Mouse (Mus musculus) CH12.LX (cell line): Measurements from ENCODE around the gene Neurod2. TPM values are rescaled to one million over a fixed set of nuclear protein-coding genes. Genes with fewer than 3 reads are reported as not detected.

Source experiments
- DNase-seq: peaks from one replicate; pipeline ENCODE4 v3.0.0-alpha.2; 2013; ENCODE audit errors: extremely low read depth
- H3K27ac ChIP-seq: 2 replicates; pipeline ENCODE4 v1.5.1; 2012; ENCODE audit warnings: low read depth, mild to moderate bottlenecking, control low read depth, moderate library complexity; ENCODE audit not compliant: insufficient read depth
- H3K27me3 ChIP-seq: replicated peaks from 2 replicates; pipeline ENCODE3; 2012; ENCODE audit warnings: inconsistent platforms
- H3K36me3 ChIP-seq, 2 experiments: replicated peaks in 1 of 2; 2 replicates each; pipeline versions ENCODE3 to v1.6.1; 2012; ENCODE audit warnings: inconsistent platforms in 1 of 2, low read length in 1 of 2, mild to moderate bottlenecking in 1 of 2, mixed read lengths in 1 of 2, moderate library complexity in 1 of 2; ENCODE audit not compliant: control insufficient read depth in 1 of 2, insufficient read depth in 1 of 2
- H3K4me1 ChIP-seq, 2 experiments: 2 replicates each; pipeline ENCODE4 v1.6.1; 2012; ENCODE audit warnings: inconsistent platforms in 1 of 2, moderate library complexity in 1 of 2; ENCODE audit not compliant: insufficient read depth in 2 of 2, control insufficient read depth in 1 of 2
- H3K4me2 ChIP-seq: 2 replicates; pipeline ENCODE4 v1.6.1; 2012; ENCODE audit warnings: low read depth, mild to moderate bottlenecking, control low read depth; ENCODE audit not compliant: poor library complexity, insufficient read depth, severe bottlenecking
- H3K4me3 ChIP-seq, 3 experiments: fragments of 150-350 bp in 1 of 3; sonication (generic) in 1 of 3; replicated peaks in 1 of 3; 2 replicates each; pipeline versions ENCODE3 to v1.5.1; 2011 to 2012; ENCODE audit warnings: low read depth in 2 of 3, low read length in 2 of 3, mild to moderate bottlenecking in 2 of 3, moderate library complexity in 2 of 3, control low read depth in 1 of 3, improper control_type of control experiment in 1 of 3, inconsistent platforms in 1 of 3, mixed read lengths in 1 of 3; ENCODE audit not compliant: poor library complexity in 1 of 3
- H3K79me2 ChIP-seq: replicated peaks from 2 replicates; pipeline ENCODE4 v1.6.1; 2012; ENCODE audit warnings: mild to moderate bottlenecking, moderate library complexity; ENCODE audit not compliant: control insufficient read depth, poor library complexity, insufficient read depth, severe bottlenecking; ENCODE audit errors: extremely low read depth
- H3K9ac ChIP-seq: 2 replicates; pipeline ENCODE4 v1.6.1; 2012; ENCODE audit warnings: low read depth, mild to moderate bottlenecking, control low read depth, moderate library complexity; ENCODE audit not compliant: insufficient read depth
- H3K9me3 ChIP-seq: replicated peaks from 2 replicates; pipeline ENCODE3; 2012; ENCODE audit warnings: low read length, inconsistent platforms, mixed read lengths
- ELF1 ChIP-seq: IDR thresholded peaks from 2 replicates; pipeline ENCODE4 v1.6.1; 2014; ENCODE audit warnings: low read depth, mild to moderate bottlenecking, inconsistent platforms, low read length, improper control_type of control experiment
- ETS1 ChIP-seq: conservative IDR thresholded peaks from 2 replicates; pipeline ENCODE4 v1.6.1; 2012; ENCODE audit warnings: low read depth, mild to moderate bottlenecking, inconsistent platforms, low read length, improper control_type of control experiment, moderate library complexity
- HCFC1 ChIP-seq: IDR thresholded peaks from 2 replicates; pipeline ENCODE4 v1.6.1; 2012; ENCODE audit warnings: low read depth, mild to moderate bottlenecking, inconsistent platforms, low read length, improper control_type of control experiment
- JUND ChIP-seq: conservative IDR thresholded peaks from 2 replicates; pipeline ENCODE4 v1.6.1; 2011; ENCODE audit warnings: low read depth, low read length, improper control_type of control experiment
- MAX ChIP-seq: IDR thresholded peaks from 2 replicates; pipeline ENCODE4 v1.6.1; 2011; ENCODE audit warnings: low read length, improper control_type of control experiment
- MXI1 ChIP-seq: IDR thresholded peaks from 2 replicates; pipeline ENCODE4 v1.6.1; 2011; ENCODE audit warnings: mild to moderate bottlenecking, low read depth, low read length, improper control_type of control experiment
- NRF1 ChIP-seq: IDR thresholded peaks from 2 replicates; pipeline ENCODE4 v1.6.1; 2014; ENCODE audit warnings: low read depth, mild to moderate bottlenecking, inconsistent platforms, low read length, improper control_type of control experiment, moderate library complexity
- PAX5 ChIP-seq: IDR thresholded peaks from 2 replicates; pipeline ENCODE4 v1.6.1; 2012; ENCODE audit warnings: low read length, inconsistent platforms, mixed read lengths
- POLR2AphosphoS2 ChIP-seq: IDR thresholded peaks from 2 replicates; pipeline ENCODE4 v1.6.1; 2011; ENCODE audit warnings: low read depth, low read length, improper control_type of control experiment
- RAD21 ChIP-seq: IDR thresholded peaks from 2 replicates; pipeline ENCODE4 v1.6.1; 2011; ENCODE audit warnings: low read depth, mild to moderate bottlenecking, low read length, improper control_type of control experiment, moderate library complexity
- RCOR1 ChIP-seq: conservative IDR thresholded peaks from 2 replicates; pipeline ENCODE4 v1.6.1; 2012; ENCODE audit warnings: low read depth, mild to moderate bottlenecking, inconsistent platforms, low read length, improper control_type of control experiment
- UBTF ChIP-seq: IDR thresholded peaks from 2 replicates; pipeline ENCODE4 v1.6.1; 2012; ENCODE audit warnings: low read depth, mild to moderate bottlenecking, inconsistent platforms, low read length, improper control_type of control experiment, moderate library complexity
- USF2 ChIP-seq: conservative IDR thresholded peaks from 2 replicates; pipeline ENCODE4 v1.6.1; 2011; ENCODE audit warnings: low read depth, low read length, improper control_type of control experiment
- ZC3H11A ChIP-seq: IDR thresholded peaks from 2 replicates; pipeline ENCODE4 v1.6.1; 2012; ENCODE audit warnings: low read depth, mild to moderate bottlenecking, inconsistent platforms, low read length, improper control_type of control experiment
- dilution Hi-C: fragments of 300-500 bp; cut with MboI; formaldehyde crosslinking; loops from 2 replicates; pipeline ENCODE4 v1.14.3; 2020; ENCODE audit warnings: low sequenced_read_pairs; ENCODE audit not compliant: extremely low pct_unique_long_range_greater_than_20kb, extremely low pct_ligation_motif_present
- in situ Hi-C: fragments of 300-500 bp; cut with MboI; formaldehyde crosslinking; loops from 3 replicates; pipeline ENCODE4 v1.14.3; 2019; ENCODE audit warnings: low sequenced_read_pairs, low pct_ligation_motif_present, low pct_unique_long_range_greater_than_20kb, mixed read lengths
- polyA plus RNA-seq: library from polyadenylated mRNA; unstranded; fragments of >175 nt; gene quantifications from 2 replicates; pipeline ENCODE4 v1.2.1, GENCODE M21; 2012; ENCODE audit warnings: low read depth; ENCODE audit not compliant: insufficient read length
- total RNA-seq, 2 experiments: library from RNA; depleted of rRNA; stranded (reverse); fragments of 300-350 nt in 1 of 2; fragments of >200 nt in 1 of 2; gene quantifications; 2 replicates each; pipeline ENCODE4 v1.2.3; 2012 to 2014

Neurod2 gene
- total and polyA plus RNA-seq, 3 experiments: not detected

DNA sequence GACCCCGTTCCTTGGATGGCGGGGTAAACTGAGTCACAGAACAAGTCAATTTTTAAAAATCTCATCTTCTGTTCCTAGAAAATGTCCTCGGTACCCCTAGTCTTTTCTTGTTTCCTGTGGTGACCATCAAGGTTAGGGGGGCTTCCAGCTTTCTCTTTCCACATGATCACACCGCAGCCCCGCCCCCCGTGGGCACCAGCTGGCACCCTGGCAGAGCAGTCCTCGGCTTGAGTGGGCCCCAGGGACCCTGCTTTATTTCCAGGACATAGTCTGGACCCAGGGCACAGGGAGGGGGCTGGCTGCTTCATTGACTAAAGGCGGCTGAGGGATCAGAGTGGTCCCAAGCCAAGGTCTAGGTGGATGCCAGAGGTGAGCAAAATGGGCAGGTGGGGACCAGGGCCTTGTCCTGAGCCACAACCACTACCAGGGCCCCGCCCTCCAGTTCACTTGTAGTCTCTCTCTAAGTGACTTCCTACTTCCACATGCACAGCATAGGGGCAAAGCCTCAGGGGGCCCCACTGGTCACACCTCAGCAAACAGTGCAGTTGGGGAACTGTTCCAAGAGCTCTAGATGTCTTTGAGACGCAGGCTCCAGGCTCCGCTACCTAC is 10.3 kb upstream of the Neurod2 start:
- H3K27ac ChIP-seq: no peak overlapping the region
- H3K4me1 ChIP-seq: peaks cover 22 to 35% of the 10 kb centered on the region in 2 experiments
- in situ Hi-C loops: loop anchor here (5.0 to 25.0 kb wide), 2 partner anchors 72 to 298 kb away; partner anchors contain the start of genes Gm12355, Gsdma2 and Gsdma3
- H3K9ac ChIP-seq: no peak overlapping the region
- H3K4me3 ChIP-seq: no peak overlapping the region
- peak; percentile 69 for DNase-seq
- peaks cover 75% of the 10 kb centered on the region for H3K27me3 ChIP-seq
- dilution Hi-C loops: no loop called here
- peak overlapping the region; percentile 67 for H3K4me2 ChIP-seq
- H3K79me2 ChIP-seq: no peaks in the 10 kb centered on the region
- no peaks in the 10 kb centered on the region for H3K9me3 ChIP-seq
- TF ChIP-seq ETS1 (no peak), USF2 (no peak), PAX5 (no peak), ELF1 (peak; percentile 51), UBTF (no peak)
- H3K36me3 ChIP-seq: no peaks in the 10 kb centered on the region

DNA sequence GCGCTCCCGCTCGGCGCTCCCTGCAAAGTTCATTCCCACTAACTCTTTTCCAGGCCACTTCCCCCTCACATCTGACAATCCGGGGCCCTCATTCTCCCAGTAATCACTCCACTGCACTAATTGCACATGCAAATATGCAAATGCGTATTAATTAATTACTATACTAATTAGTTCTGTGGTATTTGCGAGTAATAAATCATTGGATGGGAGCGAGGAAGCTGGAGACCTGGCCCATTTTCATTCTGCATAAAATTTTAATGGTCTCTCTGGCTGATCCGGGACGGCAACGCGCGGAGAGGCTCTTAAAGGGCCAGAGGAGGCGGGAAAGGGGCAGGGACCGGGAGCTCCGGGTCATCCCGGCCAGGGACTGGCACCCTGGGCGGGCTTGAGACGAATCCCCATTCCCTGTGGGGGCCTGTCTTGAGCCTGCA is 9.6 kb upstream of the Neurod2 start:
- Histone ChIP-seq H3K36me3 (no peaks in the 10 kb centered on the region), H3K79me2 (no peaks in the 10 kb centered on the region), H3K4me3 (no peak overlapping the region), H3K4me1 (peaks cover 28 to 41% of the 10 kb centered on the region in 2 experiments), H3K27me3 (peaks cover 82% of the 10 kb centered on the region), H3K4me2 (peak overlapping the region; percentile 67), H3K27ac (no peak overlapping the region), H3K9me3 (no peaks in the 10 kb centered on the region), H3K9ac (no peak overlapping the region)
- no peak for DNase-seq
- dilution Hi-C loops (no loop called here), in situ Hi-C loops (loop anchor here (25.0 kb wide), 1 partner anchor 298 kb away; the partner anchor contains the start of genes Gm12355, Gsdma2 and Gsdma3)
- TF ChIP-seq RCOR1 (no peak), MAX (no peak), MXI1 (no peak), RAD21 (no peak), ZC3H11A (no peak), JUND (no peak), NRF1 (no peak), HCFC1 (no peak), POLR2AphosphoS2 (no peak), ETS1 (no peak)
